Mouse (Mus musculus): ENCODE results near the gene Fank1. TPM values are rescaled to one million over a fixed set of nuclear protein-coding genes. Genes with fewer than 3 reads are reported as not detected.
A peak's percentile ranks its signal among the peaks of the same experiment; 100 is the strongest.

Gene Fank1
- total and polyA plus RNA-seq, 3 experiments: 0.16 to 0.17 TPM; not detected in 1

GRCm38 (mm10) chr7:133813331-133813730, 36.7 kb downstream of the Fank1 start:
- in situ Hi-C loops (cut with MboI; ENCODE audit: low pct_ligation_motif_present, low pct_unique_long_range_greater_than_20kb, low sequenced_read_pairs): no loop called here
- H3K27ac ChIP-seq (ENCODE audit: insufficient read depth, low read depth): no peak overlapping the region
- dilution Hi-C loops (cut with MboI; ENCODE audit: extremely low pct_ligation_motif_present, extremely low pct_unique_long_range_greater_than_20kb, low sequenced_read_pairs): no loop called here

GRCm38 (mm10) chr7:133823751-133824150, 47.1 kb downstream of the Fank1 start:
- no peaks in the 10 kb centered on the region for H3K4me1 ChIP-seq (ENCODE audit: control insufficient read depth in 1 of 2, insufficient read depth in 2 of 2)
- in situ Hi-C loops (cut with MboI; ENCODE audit: low pct_ligation_motif_present, low pct_unique_long_range_greater_than_20kb, low sequenced_read_pairs) (no loop called here), dilution Hi-C loops (cut with MboI; ENCODE audit: extremely low pct_ligation_motif_present, extremely low pct_unique_long_range_greater_than_20kb, low sequenced_read_pairs) (no loop called here)
- no peak for DNase-seq (ENCODE audit: extremely low read depth)
- no peak overlapping the region for H3K9ac ChIP-seq (ENCODE audit: insufficient read depth, low read depth)
- H3K79me2 ChIP-seq (replicated peaks; ENCODE audit: control insufficient read depth, extremely low read depth, insufficient read depth, poor library complexity, severe bottlenecking): no peaks in the 10 kb centered on the region
- H3K27me3 ChIP-seq (replicated peaks): peaks cover 28% of the 10 kb centered on the region
- TF ChIP-seq JUND (conservative IDR thresholded peaks at IDR 0.05; ENCODE audit: low read depth, low read length): no peak
- TF ChIP-seq CTCF (conservative IDR thresholded peaks at IDR 0.05 in 1 of 2, IDR thresholded peaks at IDR 0.05 in 1 of 2; ENCODE audit: low read depth in 2 of 2, low read length in 2 of 2): peak; percentile 9 to 11; a peak in 1 of 4 replicates
- no peak overlapping the region for H3K4me3 ChIP-seq (replicated peaks in 1 of 3; ENCODE audit: low read depth in 2 of 3, low read length in 2 of 3, poor library complexity in 1 of 3)
- H3K9me3 ChIP-seq (replicated peaks; ENCODE audit: low read length): peaks cover 5% of the 10 kb centered on the region
- H3K27ac ChIP-seq (ENCODE audit: insufficient read depth, low read depth): no peak overlapping the region
- no peak overlapping the region for H3K4me2 ChIP-seq (ENCODE audit: insufficient read depth, low read depth, poor library complexity, severe bottlenecking)
- no peaks in the 10 kb centered on the region for H3K36me3 ChIP-seq (replicated peaks in 1 of 2; ENCODE audit: control insufficient read depth in 1 of 2, insufficient read depth in 1 of 2, low read length in 1 of 2)

More at GRCm38 (mm10) chr7:133813331-133813730, 36.7 kb downstream of the Fank1 start:
- H3K27me3 ChIP-seq (replicated peaks): peaks cover 40% of the 10 kb centered on the region
- H3K36me3 ChIP-seq (replicated peaks in 1 of 2; ENCODE audit: control insufficient read depth in 1 of 2, insufficient read depth in 1 of 2, low read length in 1 of 2): no peaks in the 10 kb centered on the region
- TF ChIP-seq MXI1 (IDR thresholded peaks at IDR 0.05; ENCODE audit: low read depth, low read length) (no peak), HCFC1 (IDR thresholded peaks at IDR 0.05; ENCODE audit: low read depth, low read length) (no peak), MAZ (IDR thresholded peaks at IDR 0.05; ENCODE audit: low read depth, low read length) (no peak), ZKSCAN1 (IDR thresholded peaks at IDR 0.05; ENCODE audit: borderline replicate concordance, low read depth, low read length) (no peak), TCF12 (IDR thresholded peaks at IDR 0.05; ENCODE audit: low read depth, low read length) (no peak), USF2 (conservative IDR thresholded peaks at IDR 0.05; ENCODE audit: low read depth, low read length) (no peak), CTCF (conservative IDR thresholded peaks at IDR 0.05 in 1 of 2, IDR thresholded peaks at IDR 0.05 in 1 of 2; ENCODE audit: low read depth in 2 of 2, low read length in 2 of 2) (no peak), PAX5 (IDR thresholded peaks at IDR 0.05; ENCODE audit: low read length) (no peak), CHD1 (IDR thresholded peaks at IDR 0.05; ENCODE audit: low read depth, low read length) (no peak), UBTF (IDR thresholded peaks at IDR 0.05; ENCODE audit: low read depth, low read length) (no peak), IRF4 (IDR thresholded peaks at IDR 0.05; ENCODE audit: low read depth, low read length) (no peak), SIN3A (IDR thresholded peaks at IDR 0.05; ENCODE audit: low read length) (no peak), JUN (IDR thresholded peaks at IDR 0.05; ENCODE audit: insufficient read depth, low read depth, low read length) (no peak), NELFE (IDR thresholded peaks at IDR 0.05; ENCODE audit: low read depth, low read length) (no peak), JUND (conservative IDR thresholded peaks at IDR 0.05; ENCODE audit: low read depth, low read length) (no peak), EP300 (IDR thresholded peaks at IDR 0.05; ENCODE audit: low read length) (no peak), MAX (IDR thresholded peaks at IDR 0.05; ENCODE audit: low read length) (no peak), ETS1 (conservative IDR thresholded peaks at IDR 0.05; ENCODE audit: low read depth, low read length) (no peak), POLR2AphosphoS2 (IDR thresholded peaks at IDR 0.05; ENCODE audit: low read depth, low read length) (no peak)
- H3K4me2 ChIP-seq (ENCODE audit: insufficient read depth, low read depth, poor library complexity, severe bottlenecking): no peak overlapping the region
- no peak for DNase-seq (ENCODE audit: extremely low read depth)
- H3K79me2 ChIP-seq (replicated peaks; ENCODE audit: control insufficient read depth, extremely low read depth, insufficient read depth, poor library complexity, severe bottlenecking): no peaks in the 10 kb centered on the region
- H3K4me1 ChIP-seq (ENCODE audit: control insufficient read depth in 1 of 2, insufficient read depth in 2 of 2): no peaks in the 10 kb centered on the region
- H3K4me3 ChIP-seq (replicated peaks in 1 of 3; ENCODE audit: low read depth in 2 of 3, low read length in 2 of 3, poor library complexity in 1 of 3): no peak overlapping the region
- peaks cover 3% of the 10 kb centered on the region for H3K9me3 ChIP-seq (replicated peaks; ENCODE audit: low read length)
- H3K9ac ChIP-seq (ENCODE audit: insufficient read depth, low read depth): no peak overlapping the region

All from CH12.LX (cell line).